Mouse (Mus musculus) CH12.LX (cell line): ENCODE measurements at regions not wholly inside any gene's neighbourhood (a gene's known extent, or its start where the extent isn't known, plus 50 kb on each side); places are given as distances from the start of the nearest gene placed in this dataset.

Source experiments
- DNase-seq: peaks from one replicate; pipeline ENCODE4 v3.0.0-alpha.2; 2013; ENCODE audit errors: extremely low read depth
- H3K27ac ChIP-seq: 2 replicates; pipeline ENCODE4 v1.5.1; 2012; ENCODE audit warnings: low read depth, mild to moderate bottlenecking, control low read depth, moderate library complexity; ENCODE audit not compliant: insufficient read depth
- H3K27me3 ChIP-seq: replicated peaks from 2 replicates; pipeline ENCODE3; 2012; ENCODE audit warnings: inconsistent platforms
- H3K36me3 ChIP-seq, 2 experiments: replicated peaks in 1 of 2; 2 replicates each; pipeline versions ENCODE3 to v1.6.1; 2012; ENCODE audit warnings: inconsistent platforms in 1 of 2, low read length in 1 of 2, mild to moderate bottlenecking in 1 of 2, mixed read lengths in 1 of 2, moderate library complexity in 1 of 2; ENCODE audit not compliant: control insufficient read depth in 1 of 2, insufficient read depth in 1 of 2
- H3K4me1 ChIP-seq, 2 experiments: 2 replicates each; pipeline ENCODE4 v1.6.1; 2012; ENCODE audit warnings: inconsistent platforms in 1 of 2, moderate library complexity in 1 of 2; ENCODE audit not compliant: insufficient read depth in 2 of 2, control insufficient read depth in 1 of 2
- H3K4me2 ChIP-seq: 2 replicates; pipeline ENCODE4 v1.6.1; 2012; ENCODE audit warnings: low read depth, mild to moderate bottlenecking, control low read depth; ENCODE audit not compliant: poor library complexity, insufficient read depth, severe bottlenecking
- H3K4me3 ChIP-seq, 3 experiments: fragments of 150-350 bp in 1 of 3; sonication (generic) in 1 of 3; replicated peaks in 1 of 3; 2 replicates each; pipeline versions ENCODE3 to v1.5.1; 2011 to 2012; ENCODE audit warnings: low read depth in 2 of 3, low read length in 2 of 3, mild to moderate bottlenecking in 2 of 3, moderate library complexity in 2 of 3, control low read depth in 1 of 3, improper control_type of control experiment in 1 of 3, inconsistent platforms in 1 of 3, mixed read lengths in 1 of 3; ENCODE audit not compliant: poor library complexity in 1 of 3
- H3K79me2 ChIP-seq: replicated peaks from 2 replicates; pipeline ENCODE4 v1.6.1; 2012; ENCODE audit warnings: mild to moderate bottlenecking, moderate library complexity; ENCODE audit not compliant: control insufficient read depth, poor library complexity, insufficient read depth, severe bottlenecking; ENCODE audit errors: extremely low read depth
- H3K9ac ChIP-seq: 2 replicates; pipeline ENCODE4 v1.6.1; 2012; ENCODE audit warnings: low read depth, mild to moderate bottlenecking, control low read depth, moderate library complexity; ENCODE audit not compliant: insufficient read depth
- H3K9me3 ChIP-seq: replicated peaks from 2 replicates; pipeline ENCODE3; 2012; ENCODE audit warnings: low read length, inconsistent platforms, mixed read lengths
- E2F4 ChIP-seq: IDR thresholded peaks from 2 replicates; pipeline ENCODE4 v1.6.1; 2011; ENCODE audit warnings: low read depth, low read length, improper control_type of control experiment; ENCODE audit not compliant: insufficient replicate concordance
- ETS1 ChIP-seq: conservative IDR thresholded peaks from 2 replicates; pipeline ENCODE4 v1.6.1; 2012; ENCODE audit warnings: low read depth, mild to moderate bottlenecking, inconsistent platforms, low read length, improper control_type of control experiment, moderate library complexity
- HCFC1 ChIP-seq: IDR thresholded peaks from 2 replicates; pipeline ENCODE4 v1.6.1; 2012; ENCODE audit warnings: low read depth, mild to moderate bottlenecking, inconsistent platforms, low read length, improper control_type of control experiment
- JUN ChIP-seq: IDR thresholded peaks from 2 replicates; pipeline ENCODE4 v1.6.1; 2011; ENCODE audit warnings: low read depth, mild to moderate bottlenecking, low read length, improper control_type of control experiment, moderate library complexity; ENCODE audit not compliant: insufficient read depth
- MAZ ChIP-seq: IDR thresholded peaks from 2 replicates; pipeline ENCODE4 v1.6.1; 2012; ENCODE audit warnings: low read depth, mild to moderate bottlenecking, inconsistent platforms, low read length, improper control_type of control experiment, moderate library complexity
- MXI1 ChIP-seq: IDR thresholded peaks from 2 replicates; pipeline ENCODE4 v1.6.1; 2011; ENCODE audit warnings: mild to moderate bottlenecking, low read depth, low read length, improper control_type of control experiment
- PAX5 ChIP-seq: IDR thresholded peaks from 2 replicates; pipeline ENCODE4 v1.6.1; 2012; ENCODE audit warnings: low read length, inconsistent platforms, mixed read lengths
- POLR2AphosphoS2 ChIP-seq: IDR thresholded peaks from 2 replicates; pipeline ENCODE4 v1.6.1; 2011; ENCODE audit warnings: low read depth, low read length, improper control_type of control experiment
- RCOR1 ChIP-seq: conservative IDR thresholded peaks from 2 replicates; pipeline ENCODE4 v1.6.1; 2012; ENCODE audit warnings: low read depth, mild to moderate bottlenecking, inconsistent platforms, low read length, improper control_type of control experiment
- TBP ChIP-seq: conservative IDR thresholded peaks from 2 replicates; pipeline ENCODE4 v1.6.1; 2011; ENCODE audit warnings: low read depth, low read length, improper control_type of control experiment
- TCF12 ChIP-seq: IDR thresholded peaks from 2 replicates; pipeline ENCODE4 v1.6.1; 2014; ENCODE audit warnings: low read depth, mild to moderate bottlenecking, inconsistent platforms, low read length, improper control_type of control experiment
- UBTF ChIP-seq: IDR thresholded peaks from 2 replicates; pipeline ENCODE4 v1.6.1; 2012; ENCODE audit warnings: low read depth, mild to moderate bottlenecking, inconsistent platforms, low read length, improper control_type of control experiment, moderate library complexity
- USF1 ChIP-seq: IDR thresholded peaks from 2 replicates; pipeline ENCODE4 v1.6.1; 2014; ENCODE audit warnings: low read depth, mild to moderate bottlenecking, inconsistent platforms, low read length, improper control_type of control experiment
- USF2 ChIP-seq: conservative IDR thresholded peaks from 2 replicates; pipeline ENCODE4 v1.6.1; 2011; ENCODE audit warnings: low read depth, low read length, improper control_type of control experiment
- ZC3H11A ChIP-seq: IDR thresholded peaks from 2 replicates; pipeline ENCODE4 v1.6.1; 2012; ENCODE audit warnings: low read depth, mild to moderate bottlenecking, inconsistent platforms, low read length, improper control_type of control experiment
- ZKSCAN1 ChIP-seq: IDR thresholded peaks from 2 replicates; pipeline ENCODE4 v1.6.1; 2012; ENCODE audit warnings: low read depth, inconsistent platforms, low read length, improper control_type of control experiment, borderline replicate concordance
- ZMIZ1 ChIP-seq: IDR thresholded peaks from 2 replicates; pipeline ENCODE4 v1.6.1; 2012; ENCODE audit warnings: low read depth, mild to moderate bottlenecking, inconsistent platforms, low read length, improper control_type of control experiment
- dilution Hi-C: fragments of 300-500 bp; cut with MboI; formaldehyde crosslinking; loops from 2 replicates; pipeline ENCODE4 v1.14.3; 2020; ENCODE audit warnings: low sequenced_read_pairs; ENCODE audit not compliant: extremely low pct_unique_long_range_greater_than_20kb, extremely low pct_ligation_motif_present
- in situ Hi-C: fragments of 300-500 bp; cut with MboI; formaldehyde crosslinking; loops from 3 replicates; pipeline ENCODE4 v1.14.3; 2019; ENCODE audit warnings: low sequenced_read_pairs, low pct_ligation_motif_present, low pct_unique_long_range_greater_than_20kb, mixed read lengths

- no peak for TF ChIP-seq MAZ
- TF ChIP-seq TBP = no peak
- TF ChIP-seq E2F4 = no peak
- no peak for TF ChIP-seq ZKSCAN1
- no peak for TF ChIP-seq HCFC1
- TF ChIP-seq ZMIZ1 = no peak
- TF ChIP-seq POLR2AphosphoS2 = no peak
- TF ChIP-seq USF1 = no peak
- no peak for TF ChIP-seq USF2
- no peak for TF ChIP-seq RCOR1
- TF ChIP-seq PAX5 = no peak
- no peak for TF ChIP-seq ETS1
- no peak for TF ChIP-seq ZC3H11A
- H3K4me1 ChIP-seq = no peaks in the 10 kb centered on the region
- no peak for DNase-seq
- H3K4me3 ChIP-seq = no peak overlapping the region
- no peaks in the 10 kb centered on the region for H3K36me3 ChIP-seq
- in situ Hi-C loops = no loop called here
- dilution Hi-C loops = no loop called here
- no peak overlapping the region for H3K9ac ChIP-seq
- no peaks in the 10 kb centered on the region for H3K27me3 ChIP-seq
- H3K27ac ChIP-seq = no peak overlapping the region
- H3K4me2 ChIP-seq = no peak overlapping the region
- H3K79me2 ChIP-seq = no peaks in the 10 kb centered on the region
- H3K9me3 ChIP-seq = no peaks in the 10 kb centered on the region
Measured at GRCm38 (mm10) chr4:81726761-81727723, 284.4 kb upstream of the Mpdz start.

- Histone ChIP-seq H3K4me3 (no peak overlapping the region), H3K36me3 (no peaks in the 10 kb centered on the region), H3K27me3 (no peaks in the 10 kb centered on the region), H3K9me3 (no peaks in the 10 kb centered on the region), H3K4me1 (no peaks in the 10 kb centered on the region), H3K4me2 (no peak overlapping the region), H3K9ac (no peak overlapping the region), H3K79me2 (no peaks in the 10 kb centered on the region), H3K27ac (no peak overlapping the region)
- dilution Hi-C loops (no loop called here), in situ Hi-C loops (no loop called here)
- no peak for DNase-seq
- no peak for TF ChIP-seq UBTF
- no peak for TF ChIP-seq JUN
- TF ChIP-seq ZMIZ1 = no peak
- TF ChIP-seq TBP = no peak
- TF ChIP-seq RCOR1 = no peak
- TF ChIP-seq MXI1 = no peak
- no peak for TF ChIP-seq TCF12
Measured at GRCm38 (mm10) chr4:81724751-81725150, 282.1 kb upstream of the Mpdz start.
